Mouse (Mus musculus): ENCODE results near the gene Rgs18.

The Rgs18 gene

DNA sequence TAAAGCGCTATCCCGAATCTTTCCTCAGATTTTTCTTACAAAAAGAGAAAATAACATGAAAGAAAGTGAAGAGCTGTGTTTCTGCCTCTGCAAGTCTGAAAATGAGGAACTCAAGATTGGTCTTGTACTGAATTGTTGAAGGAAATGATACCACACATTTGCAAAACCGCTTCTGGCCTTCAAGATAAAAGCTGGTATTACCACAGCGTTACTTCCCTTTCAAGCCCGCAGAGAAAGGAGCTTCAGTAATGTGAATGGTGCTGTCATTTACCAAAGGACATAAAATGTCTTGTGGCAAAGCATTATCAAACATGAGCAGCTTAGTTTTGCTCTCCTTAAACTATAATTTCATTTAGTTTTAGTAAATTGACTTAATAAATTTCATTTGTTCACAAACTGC lies at the start of gene Rgs18:
Gene Rgs18, minus strand, starts transcription at position 105 of the 400 bp plus-strand sequence.
- no peak for DNase-seq (ENCODE audit: low spot score)

DNA sequence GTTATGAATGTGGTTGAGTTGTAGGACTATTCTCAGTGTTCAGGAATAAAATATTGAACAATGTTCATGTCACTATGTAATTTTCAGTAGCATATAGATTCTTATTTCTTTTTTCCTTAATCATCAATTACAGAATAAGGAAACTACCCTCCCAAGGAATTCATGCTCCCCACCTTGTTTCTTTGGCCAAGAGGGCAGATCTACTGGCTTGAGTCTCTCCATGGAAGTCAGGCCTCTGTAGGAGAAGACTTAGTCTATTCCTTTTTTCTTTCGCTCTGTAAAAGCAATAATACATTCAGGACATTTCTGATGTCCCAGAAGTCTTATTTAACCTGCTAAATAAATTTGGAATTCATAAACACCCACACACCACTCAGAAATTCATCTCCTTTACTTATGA lies 841 bp downstream of the Rgs18 start:
- no peak for DNase-seq (ENCODE audit: low spot score)

DNA sequence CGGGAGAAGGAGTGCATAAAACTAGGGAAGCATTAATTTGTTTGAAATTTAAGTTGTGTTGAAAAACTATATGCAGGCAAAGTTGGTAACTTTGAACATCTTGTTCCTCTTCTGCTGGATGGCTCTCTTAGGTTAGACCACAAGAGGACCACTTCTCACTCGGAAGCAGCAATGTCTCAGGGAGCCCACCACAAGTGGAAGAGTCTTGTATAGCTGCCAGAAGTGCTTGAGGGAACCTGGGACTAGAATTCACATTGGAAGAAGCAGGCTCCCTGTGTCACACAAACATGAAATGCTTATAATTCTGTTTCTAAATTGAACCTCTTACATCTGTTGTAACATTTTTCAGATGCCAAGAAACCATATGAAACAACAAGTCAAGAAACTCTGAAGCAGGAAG lies 9.0 kb downstream of the Rgs18 start:
- no peak for DNase-seq (ENCODE audit: low spot score)

DNA sequence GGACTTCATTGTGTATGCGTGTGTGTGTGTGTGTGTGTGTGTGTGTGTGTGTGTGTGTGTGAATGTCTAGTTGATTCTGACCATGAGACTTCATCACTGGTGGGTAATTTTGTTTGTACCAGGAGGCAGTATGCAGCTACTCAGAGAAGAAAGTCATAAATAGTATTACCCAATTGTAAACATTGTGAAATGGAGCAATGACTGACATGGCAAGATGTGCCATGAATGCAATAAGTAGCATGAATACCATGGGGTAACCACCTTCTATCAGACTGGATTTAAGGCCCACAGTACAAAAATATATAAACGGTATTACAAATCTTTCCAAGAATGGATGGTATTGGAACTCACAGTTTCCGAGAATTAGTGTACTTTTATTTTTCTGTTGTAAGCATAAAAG lies 14.4 kb downstream of the Rgs18 start:
- DNase-seq (ENCODE audit: low spot score) = no peak

DNA sequence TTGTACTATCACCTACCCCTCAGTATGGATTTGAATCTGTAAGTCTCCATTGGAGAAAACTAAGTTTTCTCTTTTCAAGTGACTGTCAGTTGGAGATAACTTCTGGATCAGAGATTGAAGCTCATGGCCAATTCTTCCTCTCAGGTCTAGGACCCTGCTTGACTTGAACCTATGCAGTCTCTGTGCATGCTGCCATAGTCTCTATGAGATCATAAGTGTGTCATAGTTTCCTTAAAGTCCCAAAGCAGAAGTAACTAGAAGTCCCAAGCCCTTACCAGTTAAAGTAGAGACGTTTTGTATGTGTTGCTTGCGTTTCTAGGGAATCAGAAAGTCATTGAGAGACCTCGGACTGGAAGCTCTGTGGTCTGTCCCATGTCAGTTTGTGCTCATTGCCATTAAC lies 24.5 kb downstream of the Rgs18 start:
- no peak for DNase-seq (ENCODE audit: low spot score)

DNA sequence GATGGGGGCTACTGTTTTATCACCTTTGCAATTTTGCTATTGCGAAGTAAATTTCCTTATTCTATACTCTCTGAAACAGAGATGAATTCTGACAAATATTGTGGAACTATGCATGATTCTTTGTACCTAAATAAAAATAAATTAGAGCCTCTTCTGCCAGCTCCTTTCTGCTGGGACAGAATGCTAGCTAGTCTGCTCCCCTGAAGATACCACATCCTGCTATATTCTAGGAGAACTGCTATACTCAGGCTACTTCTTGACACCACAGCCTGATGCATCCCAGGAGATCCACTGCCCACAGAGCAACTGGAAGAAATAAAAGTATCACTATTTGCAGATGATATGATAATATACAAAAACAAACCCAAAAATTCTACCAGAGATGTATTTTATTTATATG lies 29.1 kb downstream of the Rgs18 start:
- no peak for DNase-seq (ENCODE audit: low spot score)

DNA sequence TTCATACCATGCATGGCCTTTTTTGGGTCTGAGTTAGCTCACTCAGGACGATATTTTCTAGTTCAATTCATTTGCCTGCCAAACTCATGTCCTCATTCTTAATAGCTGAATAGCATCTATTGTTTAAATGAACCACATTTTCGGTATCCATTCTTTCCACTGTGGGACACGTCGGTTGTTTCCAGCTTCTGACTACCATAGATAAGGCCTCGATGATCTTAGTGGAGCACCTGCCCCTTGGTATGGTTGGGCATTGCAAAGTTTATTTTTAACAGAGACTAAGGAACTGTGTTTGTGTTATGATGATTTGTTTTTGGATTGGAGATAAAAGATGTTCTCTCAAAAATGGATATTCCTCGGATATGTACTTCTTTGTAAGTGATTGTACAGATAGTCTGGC lies 37.5 kb downstream of the Rgs18 start:
- DNase-seq (ENCODE audit: low spot score) = no peak

DNA sequence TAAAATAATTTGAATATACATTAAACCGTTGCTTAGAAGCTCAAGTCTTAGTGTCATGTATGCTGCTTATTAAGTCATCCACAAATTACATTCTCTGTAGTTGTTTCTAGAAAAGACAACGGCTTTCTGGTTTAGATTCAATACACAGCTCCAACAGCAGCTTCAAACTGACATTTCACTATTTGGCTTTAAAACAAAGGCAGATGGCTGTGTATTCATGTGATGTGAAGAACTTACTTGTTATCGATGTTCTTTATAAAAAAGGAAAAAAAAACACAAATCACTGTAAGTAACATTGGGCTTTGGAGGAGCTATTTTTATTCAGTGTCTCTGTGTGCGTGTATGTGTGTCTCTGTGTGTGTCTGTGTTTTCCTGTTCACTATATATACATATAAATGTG lies 54.5 kb downstream of the Rgs18 start:
- no peak for DNase-seq (ENCODE audit: low spot score)

DNA sequence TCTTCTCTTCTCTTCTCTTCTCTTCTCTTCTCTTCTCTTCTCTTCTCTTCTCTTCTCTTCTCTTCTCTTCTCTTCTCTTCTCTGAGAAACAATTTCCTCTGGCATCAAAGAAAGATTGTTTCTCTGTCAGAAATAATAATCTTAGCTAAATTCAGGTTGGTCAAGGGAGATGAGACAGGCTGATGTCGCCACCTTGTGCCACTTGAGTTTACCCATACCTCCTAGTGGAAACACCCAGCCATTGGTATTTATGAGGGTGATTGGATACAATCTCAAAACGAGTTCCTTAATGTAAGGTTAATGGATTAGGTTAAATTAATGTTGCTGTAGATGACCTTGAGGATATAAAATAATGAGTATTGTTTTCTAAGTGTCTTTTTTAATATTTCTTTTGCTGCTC lies 70.9 kb downstream of the Rgs18 start:
- DNase-seq (ENCODE audit: low spot score) = no peak
